ENCODE assay signal across 9 mouse cellular contexts in the genomic region with DNA sequence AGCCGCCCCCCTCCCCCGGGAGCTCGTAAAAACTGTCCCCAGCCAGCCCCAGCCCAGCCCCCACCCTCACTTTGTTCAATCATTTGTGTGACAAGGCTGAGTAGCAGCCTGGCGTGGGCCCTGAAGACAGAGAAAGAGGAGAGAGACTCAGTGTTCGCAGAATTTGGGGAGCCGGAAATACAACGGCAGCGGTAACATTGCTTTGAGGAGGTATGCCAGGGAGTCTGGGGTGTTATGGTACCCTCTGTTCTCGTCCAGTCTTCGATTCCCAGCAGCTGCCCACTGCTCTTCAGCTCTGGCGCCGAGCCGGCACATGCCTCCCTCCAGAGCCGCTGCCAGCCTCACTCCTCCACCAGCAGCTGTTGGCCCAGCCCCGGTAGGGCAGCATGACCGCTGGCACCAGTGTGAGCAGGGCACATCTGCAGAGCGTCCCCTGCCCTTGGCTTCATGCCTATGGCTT.
DNase-seq lines count a peak whose midpoint lies in the region; ATAC-seq and TF ChIP-seq lines count a peak whose summit lies in the region.
"Had no signal": no experiment of that assay in that cellular context is flagged by ENCODE, and none has a peak within 500 bp of the region (broad histone marks: within the 10 kb centered on the region; RNA-seq: fewer than 3 reads in every experiment).

No protein-coding gene starts in this region.

- no peaks in the 10 kb centered on the region for H3K36me3 ChIP-seq in heart, postnatal 0 days (replicated peaks; ENCODE audit: control insufficient read depth, insufficient read depth, low read length)
- H3K36me3 ChIP-seq in midbrain, embryonic 15.5 days (replicated peaks), result no peaks in the 10 kb centered on the region

- H3K27ac ChIP-seq in heart, postnatal 0 days (ENCODE audit: low read depth), result no peak overlapping the region
- H3K27ac ChIP-seq in midbrain, embryonic 15.5 days, result no peak overlapping the region

- no peaks in the 10 kb centered on the region for H3K9me3 ChIP-seq in heart, postnatal 0 days (replicated peaks; ENCODE audit: control insufficient read depth, low read length)
- no peaks in the 10 kb centered on the region for H3K9me3 ChIP-seq in midbrain, embryonic 15.5 days

- no peak overlapping the region for H3K4me2 ChIP-seq in heart, postnatal 0 days (ENCODE audit: low read depth, low read length)
- H3K4me2 ChIP-seq in midbrain, embryonic 15.5 days, result no peak overlapping the region

- TF ChIP-seq EP300 in heart, postnatal 0 days (IDR thresholded peaks at IDR 0.05; ENCODE audit: low read depth), result no peak

- H3K4me1 ChIP-seq in heart, postnatal 0 days (ENCODE audit: control insufficient read depth, insufficient read depth), result 0 out of 2 replicates have a peak, but pooled peaks cover 4% of the 10 kb centered on the region
- H3K4me1 ChIP-seq in midbrain, embryonic 15.5 days, result no peaks in the 10 kb centered on the region

- H3K4me3 ChIP-seq in heart, postnatal 0 days (ENCODE audit: low read depth, low read length), result no peak overlapping the region
- no peak overlapping the region for H3K4me3 ChIP-seq in midbrain, embryonic 15.5 days

- no peak overlapping the region for H3K9ac ChIP-seq in heart, postnatal 0 days (replicated peaks; ENCODE audit: low read depth, low read length)
- no peak overlapping the region for H3K9ac ChIP-seq in midbrain, embryonic 15.5 days

- TF ChIP-seq CTCF in heart, postnatal 0 days (IDR thresholded peaks at IDR 0.05; ENCODE audit: low read depth), result no peak

- peak; percentile 4 to 8 for DNase-seq in lung, adult 18-20 months
- DNase-seq in lung, postnatal 25 days (ENCODE audit: low spot score), result no peak
- peak; percentile 40 to 76 for DNase-seq in cerebellum, postnatal 4 days (ENCODE audit: low spot score in 2 of 2)
- peak; percentile 20 for DNase-seq in heart, postnatal 0 days (ENCODE audit: low spot score)
- DNase-seq in layer of hippocampus, adult 9-10 months (ENCODE audit: low spot score), result peak; percentile 29
- no peak for DNase-seq in T-cell, adult 2 months (ENCODE audit: low spot score)

- peak; percentile 72 for ATAC-seq in heart, postnatal 0 days (ENCODE audit: insufficient read depth, low read depth)
- ATAC-seq in midbrain, embryonic 15.5 days (replicated peaks), result peak; percentile 69
- no peak for ATAC-seq in megakaryocyte progenitor cell, adult 5-6 weeks (replicated peaks; ENCODE audit: poor library complexity)
- ATAC-seq: Patski had no signal

- no peaks in the 10 kb centered on the region for H3K27me3 ChIP-seq in heart, postnatal 0 days (ENCODE audit: control insufficient read depth, insufficient read depth, low read length)
- H3K27me3 ChIP-seq in midbrain, embryonic 15.5 days (replicated peaks), result no peaks in the 10 kb centered on the region
- H3K27me3 ChIP-seq: Patski had no signal

- 60% methylated on average over 17 of the region's 17 CpGs for WGBS in heart, postnatal 0 days
- 68% methylated on average over 17 of the region's 17 CpGs for WGBS in midbrain, embryonic 15.5 days

Comparison
In these comparisons a context has a peak if more than half of its experiments do, and no peak if none do; other contexts are left out.
1. DNase-seq: peak in lung, adult 18-20 months (2 of 2), cerebellum, postnatal 4 days (2 of 2), heart, postnatal 0 days (single experiment) and layer of hippocampus, adult 9-10 months (single experiment); none in lung, postnatal 25 days (single experiment) and T-cell, adult 2 months (single experiment).